Mouse (Mus musculus) hindlimb bud, embryonic 11.5 days (tissue): ENCODE results near the gene Rab39b.

Experiments
- DNase-seq: peaks from one replicate; pipeline ENCODE4 v3.0.0-alpha.2; 2012; ENCODE audit warnings: low read depth, low spot score; ENCODE audit errors: extremely low spot score

The Rab39b gene

GRCm38 (mm10) chrX:75577582-75578324, at the start of gene Rab39b:
Gene Rab39b, minus strand, starts transcription at chrX:75578231.
- DNase-seq: no peak

GRCm38 (mm10) chrX:75578539-75578938, 508 bp upstream of the Rab39b start:
- DNase-seq: no peak
